8 mouse cellular contexts compared by ENCODE assay signal in genomic region chrX:52163418-52164133, GRCm38 (mm10). TPM values are rescaled to one million over a fixed set of nuclear protein-coding genes. Genes with fewer than 3 reads are reported as not detected.
DNase-seq lines count a peak whose midpoint lies in the region; ATAC-seq and TF ChIP-seq lines count a peak whose summit lies in the region.

No protein-coding gene starts in this region.

- no peak for TF ChIP-seq CTCF in brain, embryonic 14.5 days (IDR thresholded peaks at IDR 0.05; ENCODE audit: borderline replicate concordance, extremely low read depth, insufficient read depth, insufficient read length)

- peak overlapping the region; percentile 43; the same call in 1 of the 2 replicates for H3K27ac ChIP-seq in heart, embryonic 12.5 days (ENCODE audit: poor library complexity, severe bottlenecking)
- H3K27ac ChIP-seq in limb, embryonic 12.5 days, result no peak overlapping the region

- peaks cover 9% of the 10 kb centered on the region; the same call in 1 of the 2 replicates for H3K4me1 ChIP-seq in heart, embryonic 12.5 days (replicated peaks)
- H3K4me1 ChIP-seq in limb, embryonic 12.5 days (replicated peaks), result 0 out of 2 replicates have a peak, but pooled peaks cover 2% of the 10 kb centered on the region

- H3K4me3 ChIP-seq in heart, embryonic 12.5 days, result peak overlapping the region; percentile 67
- peak overlapping the region; percentile 53 for H3K4me3 ChIP-seq in limb, embryonic 12.5 days (replicated peaks)

- H3K27me3 ChIP-seq in heart, embryonic 12.5 days (replicated peaks), result no peaks in the 10 kb centered on the region; the same call in 1 of the 2 replicates
- H3K27me3 ChIP-seq in limb, embryonic 12.5 days, result peaks cover 49% of the 10 kb centered on the region

- 16% methylated on average over 25 of the region's 25 CpGs for WGBS in heart, embryonic 12.5 days
- WGBS in limb, embryonic 12.5 days, result 19% methylated on average over 25 of the region's 25 CpGs

- no peak for TF ChIP-seq POLR2A in brain, embryonic 14.5 days (IDR thresholded peaks at IDR 0.05; ENCODE audit: borderline replicate concordance, extremely low read depth, insufficient read depth, insufficient read length, poor library complexity, severe bottlenecking)

- peak; percentile 17 to 24 for DNase-seq in cerebellum, postnatal 10 days
- DNase-seq in cerebellum, adult 9-10 months, result no peak
- DNase-seq in brain, embryonic 14.5 days (ENCODE audit: low read depth), result peak; percentile 23
- DNase-seq in neural tube, embryonic 10.5 days (ENCODE audit: extremely low spot score, low spot score), result peak; percentile 27
- no peak for DNase-seq in right cerebral cortex, adult 18-20 months
- DNase-seq in cerebellum, adult 8-10 months, result no peak

- peak overlapping the region; percentile 80 for H3K9ac ChIP-seq in heart, embryonic 12.5 days
- peak overlapping the region; percentile 69 for H3K9ac ChIP-seq in limb, embryonic 12.5 days (replicated peaks)

- no peaks in the 10 kb centered on the region for H3K9me3 ChIP-seq in heart, embryonic 12.5 days (replicated peaks)
- H3K9me3 ChIP-seq in limb, embryonic 12.5 days, result no peaks in the 10 kb centered on the region

- H3K4me2 ChIP-seq in heart, embryonic 12.5 days, result peak overlapping the region; percentile 67
- peak overlapping the region; percentile 62 for H3K4me2 ChIP-seq in limb, embryonic 12.5 days

- peak; percentile 40; the same call in 1 of the 2 replicates for ATAC-seq in heart, embryonic 12.5 days (ENCODE audit: insufficient number of reproducible peaks, low FRiP score)
- no peak for ATAC-seq in limb, embryonic 12.5 days (ENCODE audit: insufficient number of reproducible peaks, insufficient read depth, low FRiP score, low TSS enrichment, low read depth)

- no peaks in the 10 kb centered on the region for H3K36me3 ChIP-seq in heart, embryonic 12.5 days
- no peaks in the 10 kb centered on the region for H3K36me3 ChIP-seq in limb, embryonic 12.5 days

RNA-seq across cellular contexts. Expression of gene Gpc4, which starts 1.5 kb away (rescaled TPM):
- polyA plus RNA-seq in brain, embryonic 14.5 days (2012; rRNA removed), result 15.2 and 19.5 TPM in 2 replicates
- polyA plus RNA-seq in heart, embryonic 12.5 days (2016; fragmentation: Nextera tagmentation; extraction: Ambion mirVana), result 56.8 and 59.2 TPM in 2 replicates
- 40.4 and 42.7 TPM in 2 replicates for polyA plus RNA-seq in limb, embryonic 12.5 days (2016; fragmentation: Nextera tagmentation; extraction: Ambion mirVana)

Comparison
In these comparisons a context has a peak if more than half of its experiments do, and no peak if none do; other contexts are left out.
1. DNase-seq: peak in cerebellum, postnatal 10 days (2 of 2), brain, embryonic 14.5 days (single experiment) and neural tube, embryonic 10.5 days (single experiment); none in cerebellum, adult 9-10 months (single experiment), right cerebral cortex, adult 18-20 months (single experiment) and cerebellum, adult 8-10 months (single experiment).